Mouse (Mus musculus): ENCODE results near the gene Clca3a1.
A peak's percentile ranks its signal among the peaks of the same experiment; 100 is the strongest.

GRCm38 (mm10) chr3:144719901-144720747, 40.7 kb downstream of the Clca3a1 start, which contains the start of gene Sh3glb1:
- TF ChIP-seq CTCF (IDR thresholded peaks at IDR 0.05; ENCODE audit: low read depth) = peak; percentile 99
- peak; percentile 54 for TF ChIP-seq EP300 (IDR thresholded peaks at IDR 0.05; ENCODE audit: low read depth)

All from liver, embryonic 14.5 days (tissue).